Mouse (Mus musculus) ZHBTc4 (cell line): ENCODE data around the gene Zfp652.
A peak's percentile ranks its signal among the peaks of the same experiment; 100 is the strongest.
"Not testable (repeated sequence)": the region's sequence is repeated elsewhere in the genome, so short reads cannot be mapped to it uniquely, and the experiment has no call there.

ENCODE experiments used
- DNase-seq: peaks from one replicate; pipeline ENCODE4 v3.0.0-alpha.2; 2011; ENCODE audit warnings: low read depth, low spot score

Zfp652 gene

GRCm38 (mm10) chr11:95844935-95845334, 132.5 kb downstream of the Zfp652 start:
- no peak for DNase-seq

GRCm38 (mm10) chr11:95850898-95851297, 138.4 kb downstream of the Zfp652 start:
- DNase-seq: no peak

GRCm38 (mm10) chr11:95853684-95854083, 141.2 kb downstream of the Zfp652 start:
- DNase-seq: peak; percentile 65

GRCm38 (mm10) chr11:95857306-95857705, 144.8 kb downstream of the Zfp652 start:
- peak; percentile 63 for DNase-seq

GRCm38 (mm10) chr11:95857716-95858527, 145.4 kb downstream of the Zfp652 start:
- no peak for DNase-seq

GRCm38 (mm10) chr11:95858528-95859467, 146.3 kb downstream of the Zfp652 start:
- DNase-seq: peak; percentile 99

GRCm38 (mm10) chr11:95859468-95859855, 147.0 kb downstream of the Zfp652 start:
- DNase-seq: peak; percentile 78

GRCm38 (mm10) chr11:95860071-95860490, 147.6 kb downstream of the Zfp652 start:
- peak; percentile 56 for DNase-seq

- DNase-seq: no peak
Measured at GRCm38 (mm10) chr11:95861397-95861796, 148.9 kb downstream of the Zfp652 start.

GRCm38 (mm10) chr11:95869442-95869841, 157.0 kb downstream of the Zfp652 start:
- no peak for DNase-seq

GRCm38 (mm10) chr11:95869918-95870470, 157.5 kb downstream of the Zfp652 start:
- no peak for DNase-seq

GRCm38 (mm10) chr11:95875804-95876203, 163.3 kb downstream of the Zfp652 start:
- DNase-seq: peak; percentile 82

- peak; percentile 91 for DNase-seq
Measured at GRCm38 (mm10) chr11:95876296-95876695, 163.8 kb downstream of the Zfp652 start.

GRCm38 (mm10) chr11:95879861-95880260, 167.4 kb downstream of the Zfp652 start:
- not testable (repeated sequence) for DNase-seq
